Mouse (Mus musculus) stomach, postnatal 0 days (tissue): ENCODE measurements around the gene Gtf3c5. TPM values are rescaled to one million over a fixed set of nuclear protein-coding genes. Genes with fewer than 3 reads are reported as not detected.

Source experiments
- ATAC-seq: fragments of 200-750 bp; cut with Nextera tagmentation; 2 replicates; pipeline ENCODE4 v1.8.0; 2017; ENCODE audit not compliant: low FRiP score, low TSS enrichment
- DNase-seq: peaks from one replicate; pipeline ENCODE4 v3.0.0-alpha.2; 2016; ENCODE audit warnings: low spot score
- H3K27ac ChIP-seq: fragments of 300-500 bp; sonication (generic); replicated peaks from 2 replicates; pipeline ENCODE4 v1.5.1; 2014; ENCODE audit warnings: mild to moderate bottlenecking, control low read depth
- H3K27me3 ChIP-seq: fragments of 300-500 bp; sonication (generic); 2 replicates; pipeline ENCODE4 v1.6.1; 2014; ENCODE audit warnings: low read length; ENCODE audit not compliant: control insufficient read depth, insufficient read depth
- H3K36me3 ChIP-seq: fragments of 300-500 bp; sonication (generic); 2 replicates; pipeline ENCODE4 v1.6.1; 2014; ENCODE audit warnings: low read length, mixed read lengths; ENCODE audit not compliant: control insufficient read depth, insufficient read depth
- H3K4me1 ChIP-seq: fragments of 300-500 bp; sonication (generic); replicated peaks from 2 replicates; pipeline ENCODE4 v1.6.1; 2014; ENCODE audit warnings: antibody characterized with exemption; ENCODE audit not compliant: control insufficient read depth, insufficient read depth
- H3K4me2 ChIP-seq: fragments of 300-500 bp; sonication (generic); replicated peaks from 2 replicates; pipeline ENCODE4 v1.6.1; 2014; ENCODE audit warnings: low read depth, mild to moderate bottlenecking, control low read depth, moderate library complexity
- H3K4me3 ChIP-seq: fragments of 300-500 bp; sonication (generic); 2 replicates; pipeline ENCODE4 v1.5.1; 2014; ENCODE audit warnings: low read depth, low read length, control low read depth
- H3K9ac ChIP-seq: fragments of 300-500 bp; sonication (generic); 2 replicates; pipeline ENCODE4 v1.6.1; 2014; ENCODE audit warnings: mild to moderate bottlenecking, low read length, control low read depth, mixed read lengths
- H3K9me3 ChIP-seq: fragments of 300-500 bp; sonication (generic); 2 replicates; pipeline ENCODE4 v1.6.1; 2016; ENCODE audit warnings: low read length; ENCODE audit not compliant: control insufficient read depth
- CTCF ChIP-seq: IDR thresholded peaks from 2 replicates; pipeline ENCODE4 v1.5.1; 2016; ENCODE audit warnings: antibody characterized with exemption, low read depth, mild to moderate bottlenecking, moderate library complexity
- EP300 ChIP-seq: optimal IDR thresholded peaks from 2 replicates; pipeline ENCODE3; 2016; ENCODE audit warnings: antibody characterized with exemption
- WGBS: fragments of 180-500 bp; shearing (Covaris S2); extraction: QIAGEN DNeasy Blood & Tissue Kit; methylation state at CpG from one replicate; pipeline ENCODE4 v1.1.7; 2014; 5-methylcytosine and 5-hydroxymethylcytosine counted together
- polyA plus RNA-seq: library from polyadenylated mRNA; unstranded; fragments of >200 nt; fragmentation: Nextera tagmentation; extraction: Ambion mirVana; gene quantifications from 2 replicates; pipeline ENCODE4 v1.2.1, GENCODE M21; 2015

The Gtf3c5 gene
- polyA plus RNA-seq, 1 experiment from 2014 or later: 13.1 TPM

DNA sequence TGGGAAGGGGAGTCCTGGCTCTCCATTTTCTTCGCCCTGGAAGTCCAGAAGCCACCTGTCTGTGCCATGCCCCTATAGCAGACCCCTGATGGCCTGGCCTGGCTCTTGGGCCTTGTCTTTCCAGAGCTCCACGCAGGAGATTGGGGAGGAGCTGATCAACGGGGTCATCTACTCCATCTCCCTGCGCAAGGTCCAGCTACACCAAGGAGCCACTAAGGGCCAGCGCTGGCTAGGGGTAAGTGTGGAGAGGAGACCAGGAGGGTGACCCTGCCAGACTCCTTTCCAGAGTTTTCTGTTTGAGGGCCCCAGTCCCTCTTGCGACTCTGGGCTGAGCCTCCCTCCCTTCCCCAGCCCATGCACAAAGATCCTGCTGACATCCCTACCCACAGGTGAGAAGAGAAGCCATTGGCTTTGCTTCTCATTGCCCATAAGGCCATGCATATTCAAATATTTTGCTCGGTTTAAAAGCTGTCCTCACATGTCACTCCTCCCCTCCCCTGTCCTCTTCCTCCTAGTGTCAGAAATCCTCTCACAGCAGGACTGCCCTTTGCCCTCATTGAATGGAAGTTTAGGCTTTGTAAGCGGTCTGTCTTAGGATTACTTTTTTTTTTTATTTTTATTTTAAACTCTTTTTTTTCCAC is 42.8 kb downstream of the Gtf3c5 start:
- no peak for ATAC-seq
- peak overlapping the region; percentile 69; the same call in 1 of the 2 replicates for H3K27ac ChIP-seq
- no peak for DNase-seq
- no peaks in the 10 kb centered on the region for H3K27me3 ChIP-seq
- WGBS: 82% methylated on average over 8 of the region's 8 CpGs
- no peak overlapping the region for H3K9ac ChIP-seq
- H3K4me1 ChIP-seq: peaks cover 17% of the 10 kb centered on the region
- H3K36me3 ChIP-seq: peaks cover 21% of the 10 kb centered on the region
- no peak overlapping the region for H3K4me3 ChIP-seq
- H3K4me2 ChIP-seq: no peak overlapping the region
- no peaks in the 10 kb centered on the region for H3K9me3 ChIP-seq
- TF ChIP-seq CTCF (no peak), EP300 (no peak)

GRCm38 (mm10) chr2:28539949-28540348 is 43.6 kb downstream of the Gtf3c5 start:
- H3K27me3 ChIP-seq: no peaks in the 10 kb centered on the region
- H3K4me2 ChIP-seq: no peak overlapping the region
- ATAC-seq (no peak), DNase-seq (no peak)
- no peaks in the 10 kb centered on the region for H3K9me3 ChIP-seq
- no peak overlapping the region for H3K4me3 ChIP-seq
- TF ChIP-seq CTCF (no peak), EP300 (no peak)
- peaks cover 16% of the 10 kb centered on the region for H3K36me3 ChIP-seq
- H3K4me1 ChIP-seq: peaks cover 17% of the 10 kb centered on the region
- H3K27ac ChIP-seq: peak overlapping the region; percentile 69
- 62% methylated on average over 2 of the region's 2 CpGs for WGBS
- peak overlapping the region; percentile 43; the same call in 1 of the 2 replicates for H3K9ac ChIP-seq

DNA sequence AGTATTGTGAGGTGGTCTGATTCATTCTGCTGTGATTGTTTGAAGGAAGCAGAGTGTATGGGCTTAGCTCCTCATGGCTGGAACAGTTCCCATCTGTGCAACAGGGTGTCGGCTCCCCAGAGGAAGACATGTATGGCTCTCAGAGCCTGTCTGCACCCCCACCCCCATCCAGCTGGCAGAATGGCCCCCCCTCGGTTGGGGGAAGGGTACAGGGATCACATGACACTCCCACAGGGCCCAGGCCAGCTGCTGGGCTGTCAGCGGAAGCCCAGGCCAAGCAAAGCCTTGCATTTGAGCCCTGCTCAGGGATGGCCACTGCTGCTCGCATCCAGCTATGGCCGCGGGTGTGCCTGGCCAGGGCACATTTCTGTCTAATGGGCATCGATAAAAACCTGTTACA is 44.3 kb downstream of the Gtf3c5 start:
- no peaks in the 10 kb centered on the region for H3K27me3 ChIP-seq
- ATAC-seq (peak; percentile 24; the same call in 1 of the 2 replicates), DNase-seq (peak; percentile 63)
- H3K27ac ChIP-seq: peak overlapping the region; percentile 69
- WGBS: 40% methylated on average over 7 of the region's 7 CpGs
- H3K4me1 ChIP-seq: peaks cover 19% of the 10 kb centered on the region
- no peak overlapping the region for H3K4me3 ChIP-seq
- TF ChIP-seq CTCF (no peak), EP300 (no peak)
- H3K9ac ChIP-seq: peak overlapping the region; percentile 43
- H3K4me2 ChIP-seq: peak overlapping the region; percentile 5; the same call in 1 of the 2 replicates
- peaks cover 11% of the 10 kb centered on the region for H3K36me3 ChIP-seq
- no peaks in the 10 kb centered on the region for H3K9me3 ChIP-seq

GRCm38 (mm10) chr2:28538817-28539128 is 44.8 kb downstream of the Gtf3c5 start:
- Histone ChIP-seq H3K4me1 (peaks cover 23% of the 10 kb centered on the region), H3K4me3 (no peak overlapping the region), H3K4me2 (no peak overlapping the region), H3K27ac (peak overlapping the region; percentile 69), H3K9me3 (no peaks in the 10 kb centered on the region), H3K9ac (no peak overlapping the region), H3K27me3 (no peaks in the 10 kb centered on the region), H3K36me3 (peaks cover 11% of the 10 kb centered on the region)
- DNase-seq (no peak), ATAC-seq (no peak)
- TF ChIP-seq EP300: no peak
- TF ChIP-seq CTCF: no peak
- WGBS: no CpG with 5 or more reads among the region's 1 CpGs

DNA sequence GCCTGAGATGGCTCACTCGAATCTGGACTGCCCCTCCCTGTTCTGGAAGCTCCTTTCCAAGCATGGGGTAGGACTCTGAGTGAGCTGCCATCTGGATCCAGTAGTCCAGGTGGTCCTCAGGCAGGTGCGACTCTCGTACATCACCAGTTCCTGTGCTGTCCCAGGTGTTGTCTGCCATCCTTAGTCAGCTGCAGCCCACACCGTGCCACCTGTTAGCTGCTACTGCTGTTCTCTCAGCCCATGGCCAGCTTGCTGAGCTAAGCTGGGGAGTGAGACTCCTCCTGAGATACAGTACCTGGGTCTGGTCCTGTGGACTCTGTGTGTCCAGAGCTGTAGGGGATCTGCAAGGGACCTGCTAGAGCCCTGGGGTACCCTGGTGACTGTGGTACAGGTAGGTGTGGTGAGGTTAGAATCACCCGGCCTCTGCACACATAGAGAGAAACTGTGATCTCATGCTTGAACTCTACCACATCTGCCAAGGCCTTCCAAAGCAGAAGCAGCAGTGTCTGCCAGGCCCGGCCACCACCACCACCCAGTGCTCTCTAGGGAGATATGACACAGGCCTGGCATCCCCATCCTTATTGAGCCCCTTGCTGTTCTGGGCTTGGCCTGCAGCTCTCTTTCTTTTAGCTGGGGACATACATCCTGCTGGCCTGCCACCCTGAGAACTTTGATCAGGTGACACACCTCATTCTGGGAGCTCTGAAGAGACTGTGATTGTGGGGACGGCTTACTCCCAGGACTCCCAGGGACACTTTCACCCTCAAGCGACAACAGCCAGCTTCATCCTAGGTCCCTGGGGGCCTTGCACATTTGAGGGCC is 45.3 kb downstream of the Gtf3c5 start:
- TF ChIP-seq CTCF (no peak), EP300 (no peak)
- DNase-seq (peak; percentile 51), ATAC-seq (peak; percentile 13; the same call in 1 of the 2 replicates)
- Histone ChIP-seq H3K27ac (peak overlapping the region; percentile 69), H3K4me1 (peaks cover 25% of the 10 kb centered on the region), H3K27me3 (no peaks in the 10 kb centered on the region), H3K4me3 (no peak overlapping the region), H3K4me2 (no peak overlapping the region), H3K9me3 (no peaks in the 10 kb centered on the region), H3K9ac (peak overlapping the region; percentile 23), H3K36me3 (peaks cover 7% of the 10 kb centered on the region)
- WGBS: 67% methylated on average over 8 of the region's 8 CpGs

GRCm38 (mm10) chr2:28537634-28537920 is 46.0 kb downstream of the Gtf3c5 start:
- Histone ChIP-seq H3K27me3 (no peaks in the 10 kb centered on the region), H3K36me3 (peaks cover 5% of the 10 kb centered on the region; the same call in 1 of the 2 replicates), H3K9me3 (no peaks in the 10 kb centered on the region), H3K4me1 (peaks cover 28% of the 10 kb centered on the region), H3K4me2 (0 out of 2 replicates have a peak overlapping the region, but pooled peaks have one; percentile 11), H3K4me3 (no peak overlapping the region), H3K27ac (peak overlapping the region; percentile 69), H3K9ac (peak overlapping the region; percentile 23; the same call in 1 of the 2 replicates)
- DNase-seq (no peak), ATAC-seq (no peak)
- 37% methylated on average over 4 of the region's 4 CpGs for WGBS
- TF ChIP-seq CTCF: no peak
- TF ChIP-seq EP300: no peak
